Comparison of ENCODE assay signal across 21 mouse cellular contexts in the genomic region with DNA sequence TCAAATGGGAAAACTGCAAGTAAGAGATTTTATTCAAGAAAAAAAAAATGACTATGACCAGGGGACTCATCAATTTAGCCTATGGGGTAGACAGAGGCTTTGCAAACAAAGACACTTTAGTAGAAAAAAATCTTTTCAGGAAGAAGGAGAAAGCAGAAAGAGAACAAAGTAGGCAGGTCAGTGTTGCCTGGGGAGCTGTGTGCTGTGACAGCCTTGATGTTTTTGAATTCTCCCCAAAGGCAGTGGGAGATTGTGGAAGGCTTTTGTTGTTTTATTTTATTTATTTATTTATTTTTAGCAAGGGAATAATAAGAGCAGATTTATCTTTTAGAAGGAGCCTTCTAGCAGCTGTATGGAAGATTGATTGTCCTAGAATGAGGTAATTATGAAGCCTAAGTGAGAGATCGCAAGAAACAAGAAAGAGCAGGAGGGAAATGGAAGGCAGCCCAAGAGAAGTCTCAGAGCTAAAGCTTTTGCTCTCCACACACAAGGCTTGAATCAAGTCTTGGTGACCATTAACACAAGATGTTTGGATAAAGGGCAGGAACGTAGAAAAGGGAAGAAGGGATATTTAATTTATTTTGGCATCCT.
A peak's percentile ranks its signal among the peaks of the same experiment; 100 is the strongest.
DNase-seq lines count a peak whose midpoint lies in the region; ATAC-seq and TF ChIP-seq lines count a peak whose summit lies in the region.
"Had no signal": no experiment of that assay in that cellular context is flagged by ENCODE, and none has a peak within 500 bp of the region (broad histone marks: within the 10 kb centered on the region; RNA-seq: fewer than 3 reads in every experiment).

No protein-coding gene starts in this region.

- H3K27ac ChIP-seq in embryonic facial prominence, embryonic 14.5 days (replicated peaks; ENCODE audit: low read depth, low read length), result no peak overlapping the region
- H3K27ac ChIP-seq in embryonic facial prominence, embryonic 10.5 days (replicated peaks), result no peak overlapping the region
- peak overlapping the region; percentile 40; the same call in 1 of the 2 replicates for H3K27ac ChIP-seq in hindbrain, embryonic 13.5 days
- no peak overlapping the region for H3K27ac ChIP-seq in midbrain, embryonic 13.5 days
- H3K27ac ChIP-seq: embryonic facial prominence, embryonic 15.5 days; forebrain, embryonic 10.5 days; heart, embryonic 13.5 days; limb, embryonic 15.5 days had no signal

- no peak overlapping the region for H3K9ac ChIP-seq in embryonic facial prominence, embryonic 14.5 days (ENCODE audit: low read depth, low read length)
- no peak overlapping the region for H3K9ac ChIP-seq in hindbrain, embryonic 13.5 days
- H3K9ac ChIP-seq in midbrain, embryonic 13.5 days (replicated peaks), result no peak overlapping the region
- H3K9ac ChIP-seq: embryonic facial prominence, embryonic 15.5 days; heart, embryonic 13.5 days; limb, embryonic 15.5 days; liver, postnatal 0 days had no signal

- H3K4me1 ChIP-seq in embryonic facial prominence, embryonic 14.5 days (ENCODE audit: control insufficient read depth, insufficient read depth, low read length), result no peaks in the 10 kb centered on the region
- no peaks in the 10 kb centered on the region for H3K4me1 ChIP-seq in embryonic facial prominence, embryonic 10.5 days
- peaks cover 5% of the 10 kb centered on the region for H3K4me1 ChIP-seq in hindbrain, embryonic 13.5 days (replicated peaks)
- H3K4me1 ChIP-seq in midbrain, embryonic 13.5 days (replicated peaks), result 0 out of 2 replicates have a peak, but pooled peaks cover 3% of the 10 kb centered on the region
- H3K4me1 ChIP-seq: embryonic facial prominence, embryonic 15.5 days; heart, embryonic 13.5 days; limb, embryonic 15.5 days had no signal

- no peak for TF ChIP-seq CTCF in brain, embryonic 14.5 days (IDR thresholded peaks at IDR 0.05; ENCODE audit: borderline replicate concordance, extremely low read depth, insufficient read depth, insufficient read length)

- no peaks in the 10 kb centered on the region for H3K9me3 ChIP-seq in embryonic facial prominence, embryonic 14.5 days (ENCODE audit: control insufficient read depth, low read length)
- H3K9me3 ChIP-seq in embryonic facial prominence, embryonic 10.5 days, result no peaks in the 10 kb centered on the region
- H3K9me3 ChIP-seq in hindbrain, embryonic 13.5 days, result no peaks in the 10 kb centered on the region
- H3K9me3 ChIP-seq in midbrain, embryonic 13.5 days, result no peaks in the 10 kb centered on the region
- H3K9me3 ChIP-seq: embryonic facial prominence, embryonic 15.5 days; forebrain, embryonic 10.5 days; G1E; heart, embryonic 13.5 days; limb, embryonic 15.5 days had no signal

- no peaks in the 10 kb centered on the region for H3K27me3 ChIP-seq in embryonic facial prominence, embryonic 14.5 days (replicated peaks; ENCODE audit: control insufficient read depth, insufficient read depth, low read length)
- no peaks in the 10 kb centered on the region for H3K27me3 ChIP-seq in embryonic facial prominence, embryonic 10.5 days (replicated peaks; ENCODE audit: low read depth, poor library complexity, severe bottlenecking)
- H3K27me3 ChIP-seq in hindbrain, embryonic 13.5 days, result no peaks in the 10 kb centered on the region
- no peaks in the 10 kb centered on the region for H3K27me3 ChIP-seq in midbrain, embryonic 13.5 days
- H3K27me3 ChIP-seq: embryonic facial prominence, embryonic 15.5 days; heart, embryonic 13.5 days; limb, embryonic 15.5 days had no signal

- no peak overlapping the region for H3K4me3 ChIP-seq in embryonic facial prominence, embryonic 14.5 days (ENCODE audit: low read depth, low read length)
- H3K4me3 ChIP-seq in embryonic facial prominence, embryonic 10.5 days, result no peak overlapping the region
- H3K4me3 ChIP-seq in hindbrain, embryonic 13.5 days, result no peak overlapping the region
- H3K4me3 ChIP-seq in midbrain, embryonic 13.5 days (replicated peaks), result no peak overlapping the region
- H3K4me3 ChIP-seq: embryonic facial prominence, embryonic 15.5 days; forebrain, embryonic 10.5 days; heart, embryonic 13.5 days; limb, embryonic 15.5 days had no signal

- 60% methylated on average over 2 of the region's 2 CpGs for WGBS in embryonic facial prominence, embryonic 14.5 days
- WGBS in embryonic facial prominence, embryonic 10.5 days, result 46% methylated on average over 2 of the region's 2 CpGs
- WGBS in hindbrain, embryonic 13.5 days, result 10% methylated on average over 2 of the region's 2 CpGs
- WGBS in midbrain, embryonic 13.5 days, result 21% methylated on average over 2 of the region's 2 CpGs

- H3K36me3 ChIP-seq in embryonic facial prominence, embryonic 14.5 days (ENCODE audit: control insufficient read depth, insufficient read depth, low read length), result no peaks in the 10 kb centered on the region
- H3K36me3 ChIP-seq in embryonic facial prominence, embryonic 10.5 days (replicated peaks), result no peaks in the 10 kb centered on the region
- H3K36me3 ChIP-seq in hindbrain, embryonic 13.5 days, result no peaks in the 10 kb centered on the region
- no peaks in the 10 kb centered on the region for H3K36me3 ChIP-seq in midbrain, embryonic 13.5 days
- H3K36me3 ChIP-seq: embryonic facial prominence, embryonic 15.5 days; forebrain, embryonic 10.5 days; G1E; heart, embryonic 13.5 days; limb, embryonic 15.5 days had no signal

- no peak overlapping the region for H3K4me2 ChIP-seq in embryonic facial prominence, embryonic 14.5 days (ENCODE audit: low read depth, low read length)
- H3K4me2 ChIP-seq in hindbrain, embryonic 13.5 days, result no peak overlapping the region
- no peak overlapping the region for H3K4me2 ChIP-seq in midbrain, embryonic 13.5 days (replicated peaks)
- H3K4me2 ChIP-seq: embryonic facial prominence, embryonic 15.5 days; heart, embryonic 13.5 days; limb, embryonic 15.5 days had no signal

- peak; percentile 1 for DNase-seq in embryonic facial prominence, embryonic 14.5 days (ENCODE audit: low spot score)
- DNase-seq in embryonic facial prominence, embryonic 10.5 days (ENCODE audit: low spot score), result no peak
- DNase-seq in brain, embryonic 14.5 days (ENCODE audit: low read depth), result peak; percentile 69
- DNase-seq in right cerebral cortex, postnatal 14 days, result no peak
- DNase-seq in gastrocnemius, postnatal 25 days, result no peak
- DNase-seq: cerebellum, adult 11-12 months; cerebellum, postnatal 36 days; heart, postnatal 4 days; kidney, adult 11 months; kidney, postnatal 14 days; liver, postnatal 0 days; right cerebral cortex, adult 18-20 months had no signal

- ATAC-seq in embryonic facial prominence, embryonic 14.5 days (ENCODE audit: low read depth), result no peak
- peak; percentile 54; the same call in 1 of the 2 replicates for ATAC-seq in hindbrain, embryonic 13.5 days (ENCODE audit: low FRiP score)
- ATAC-seq in midbrain, embryonic 13.5 days, result peak; percentile 84
- no peak for ATAC-seq in cerebellum, adult (ENCODE audit: insufficient number of reproducible peaks, low FRiP score, low TSS enrichment)
- ATAC-seq: CD4-positive, CD25-positive, alpha-beta regulatory T cell, adult 4 months; liver, postnatal 0 days had no signal

- no peak for TF ChIP-seq POLR2A in brain, embryonic 14.5 days (IDR thresholded peaks at IDR 0.05; ENCODE audit: borderline replicate concordance, extremely low read depth, insufficient read depth, insufficient read length, poor library complexity, severe bottlenecking)

Comparison
In these comparisons a context has a peak if more than half of its experiments do, and no peak if none do; other contexts are left out.
1. DNase-seq: peak in embryonic facial prominence, embryonic 14.5 days (single experiment) and brain, embryonic 14.5 days (single experiment); none in embryonic facial prominence, embryonic 10.5 days (single experiment), right cerebral cortex, postnatal 14 days (single experiment) and gastrocnemius, postnatal 25 days (single experiment).
2. ATAC-seq: peak in hindbrain, embryonic 13.5 days (single experiment) and midbrain, embryonic 13.5 days (single experiment); none in embryonic facial prominence, embryonic 14.5 days (single experiment) and cerebellum, adult (single experiment).